Mouse (Mus musculus): ENCODE measurements around the gene Nop2. TPM values are rescaled to one million over a fixed set of nuclear protein-coding genes. Genes with fewer than 3 reads are reported as not detected.
A peak's percentile ranks its signal among the peaks of the same experiment; 100 is the strongest.

Gene Nop2
- polyA plus RNA-seq, 1 experiment from 2014 or later: 47.9 TPM

DNA sequence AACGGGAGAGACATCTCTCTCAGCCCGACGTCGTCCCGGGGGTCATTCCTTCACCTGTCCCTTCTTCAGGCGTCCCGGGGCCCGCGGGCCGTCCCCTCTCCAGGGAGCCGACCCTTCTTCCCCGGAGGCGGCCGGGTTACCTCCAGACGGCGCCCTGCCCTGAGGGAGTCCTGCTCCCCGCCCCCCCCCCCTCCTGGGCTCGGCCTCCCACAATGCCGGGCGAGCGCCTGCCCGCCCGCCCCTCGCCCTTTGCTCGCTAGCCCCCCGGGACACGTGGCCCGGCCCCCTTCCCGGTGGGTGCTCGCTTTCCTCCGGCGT lies 35.5 kb upstream of the Nop2 start:
- no peak for ATAC-seq (ENCODE audit: low FRiP score)
- Histone ChIP-seq H3K4me2 (peak overlapping the region; percentile 89), H3K27ac (peak overlapping the region; percentile 96), H3K4me1 (replicated peaks) (peaks cover 34% of the 10 kb centered on the region), H3K9ac (peak overlapping the region; percentile 97), H3K27me3 (no peaks in the 10 kb centered on the region), H3K9me3 (no peaks in the 10 kb centered on the region), H3K4me3 (peak overlapping the region; percentile 98), H3K36me3 (peaks cover 30% of the 10 kb centered on the region)
- 0% methylated on average over 15 of the region's 32 CpGs for WGBS

DNA sequence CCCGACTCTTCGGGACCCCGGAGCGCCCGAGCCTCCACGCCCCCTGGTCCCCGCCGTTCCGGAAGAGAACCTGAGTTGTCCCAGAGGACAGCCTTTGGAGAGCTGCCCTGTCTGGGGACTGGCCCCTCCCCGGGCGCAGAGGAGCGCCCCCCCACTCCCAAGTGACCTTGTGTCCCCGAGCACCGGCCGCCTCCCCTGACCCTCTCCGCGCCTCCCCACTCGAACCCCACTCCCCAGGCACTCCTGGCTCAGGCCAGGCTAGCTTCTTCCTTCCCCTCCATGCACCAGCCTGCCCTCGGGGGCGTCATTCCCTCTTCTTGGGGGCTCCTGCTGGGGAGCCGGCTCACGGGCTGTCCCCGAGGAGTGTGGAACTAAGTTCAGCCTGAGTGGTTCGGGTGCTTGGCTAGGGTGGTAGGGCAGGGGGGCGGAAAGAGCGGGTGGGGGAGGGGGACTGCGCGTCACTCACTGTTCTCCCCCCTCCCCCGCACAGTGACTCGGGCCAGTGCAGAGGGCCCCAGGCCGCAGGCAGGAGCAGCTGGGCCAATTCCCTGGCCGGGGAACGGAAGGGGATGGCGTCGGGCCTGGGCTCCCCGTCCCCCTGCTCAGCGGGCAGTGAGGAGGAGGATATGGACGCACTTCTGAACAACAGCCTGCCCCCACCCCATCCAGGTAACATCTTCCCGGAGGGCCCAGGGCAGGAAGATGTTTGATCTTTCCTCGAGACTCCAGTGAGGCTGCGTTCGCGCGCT lies 34.9 kb upstream of the Nop2 start:
- peak overlapping the region; percentile 97 for H3K9ac ChIP-seq
- no peaks in the 10 kb centered on the region for H3K27me3 ChIP-seq
- peak; percentile 41 for ATAC-seq (ENCODE audit: low FRiP score)
- H3K36me3 ChIP-seq: peaks cover 36% of the 10 kb centered on the region
- H3K9me3 ChIP-seq: no peaks in the 10 kb centered on the region
- H3K27ac ChIP-seq: peak overlapping the region; percentile 96
- peak overlapping the region; percentile 89 for H3K4me2 ChIP-seq
- H3K4me1 ChIP-seq (replicated peaks): peaks cover 34% of the 10 kb centered on the region
- WGBS: under 1% methylated on average over 36 of the region's 44 CpGs
- H3K4me3 ChIP-seq: peak overlapping the region; percentile 98

DNA sequence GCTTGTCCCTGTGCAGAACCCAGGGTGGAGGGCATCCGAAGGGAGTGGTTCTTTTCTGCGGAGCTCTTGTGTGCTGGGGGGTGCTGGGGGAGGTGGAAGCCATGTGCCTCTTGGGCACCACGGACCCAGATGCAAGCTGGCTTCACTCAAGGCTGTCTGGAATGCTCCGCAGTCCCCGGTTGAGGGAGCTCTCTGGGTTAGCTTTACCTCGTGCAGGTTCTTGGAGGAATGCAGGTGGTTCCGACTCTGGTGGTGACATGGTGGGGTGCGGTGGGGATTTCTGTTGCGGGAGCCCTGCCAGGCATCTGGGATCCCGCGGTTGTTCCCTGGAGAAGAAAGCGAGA lies 34.4 kb upstream of the Nop2 start:
- Histone ChIP-seq H3K27ac (peak overlapping the region; percentile 96), H3K9me3 (no peaks in the 10 kb centered on the region), H3K4me2 (peak overlapping the region; percentile 89), H3K27me3 (no peaks in the 10 kb centered on the region), H3K36me3 (peaks cover 41% of the 10 kb centered on the region), H3K4me3 (peak overlapping the region; percentile 98), H3K4me1 (replicated peaks) (peaks cover 34% of the 10 kb centered on the region), H3K9ac (peak overlapping the region; percentile 97)
- ATAC-seq (ENCODE audit: low FRiP score): peak; percentile 8
- WGBS: 0% methylated on average over 12 of the region's 12 CpGs

DNA sequence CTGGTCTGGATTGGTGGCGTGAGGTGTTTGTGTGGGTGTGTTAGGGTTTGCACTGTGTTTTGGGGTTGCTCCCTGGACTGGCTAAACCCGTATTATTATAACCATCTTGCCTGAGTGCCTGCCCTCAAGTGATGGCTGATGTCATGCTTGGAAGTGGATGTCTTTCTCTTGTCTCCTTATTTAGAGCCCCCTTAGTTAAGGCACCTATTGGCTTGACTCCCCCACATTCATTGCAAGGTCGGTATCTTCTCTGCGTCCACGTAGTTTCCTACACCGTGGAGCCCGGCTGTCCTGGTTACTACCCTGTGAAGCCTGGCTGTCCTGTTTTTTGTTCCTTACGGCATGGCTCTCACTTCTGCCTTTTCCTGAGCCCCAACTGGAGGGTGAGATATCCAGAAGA lies 33.8 kb upstream of the Nop2 start:
- H3K4me3 ChIP-seq: peak overlapping the region; percentile 98
- no peaks in the 10 kb centered on the region for H3K9me3 ChIP-seq
- no peaks in the 10 kb centered on the region for H3K27me3 ChIP-seq
- H3K4me1 ChIP-seq (replicated peaks): peaks cover 34% of the 10 kb centered on the region
- H3K9ac ChIP-seq: peak overlapping the region; percentile 97
- H3K4me2 ChIP-seq: peak overlapping the region; percentile 89
- peaks cover 47% of the 10 kb centered on the region for H3K36me3 ChIP-seq
- ATAC-seq (ENCODE audit: low FRiP score): no peak
- 50% methylated on average over 8 of the region's 8 CpGs for WGBS
- peak overlapping the region; percentile 96; the same call in 1 of the 2 replicates for H3K27ac ChIP-seq

DNA sequence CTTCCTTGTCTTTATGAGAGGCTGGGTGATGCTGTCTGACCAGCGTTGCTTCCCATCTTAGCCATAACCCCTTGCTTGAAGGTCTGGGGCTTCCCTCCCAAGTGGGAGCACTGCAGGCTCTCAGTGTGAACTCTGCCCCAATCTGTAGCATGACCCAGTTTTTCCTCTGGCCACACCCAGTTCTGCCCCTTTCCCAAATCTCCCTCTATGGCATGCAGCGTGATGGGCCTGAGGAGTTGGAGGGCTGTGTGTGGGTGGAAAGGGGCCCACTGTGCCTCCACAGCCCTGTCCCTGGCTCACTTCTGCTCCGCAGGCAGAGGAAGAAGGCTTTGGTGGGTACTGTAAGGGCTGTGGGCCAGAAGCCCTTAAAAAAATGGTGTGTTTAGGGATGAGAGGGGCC lies 33.2 kb upstream of the Nop2 start:
- no peak for ATAC-seq (ENCODE audit: low FRiP score)
- peak overlapping the region; percentile 97 for H3K9ac ChIP-seq
- no peaks in the 10 kb centered on the region for H3K27me3 ChIP-seq
- 52% methylated on average over 3 of the region's 3 CpGs for WGBS
- H3K4me2 ChIP-seq: peak overlapping the region; percentile 89
- peaks cover 52% of the 10 kb centered on the region for H3K36me3 ChIP-seq
- H3K4me1 ChIP-seq (replicated peaks): peaks cover 34% of the 10 kb centered on the region
- no peaks in the 10 kb centered on the region for H3K9me3 ChIP-seq
- H3K27ac ChIP-seq: peak overlapping the region; percentile 88
- peak overlapping the region; percentile 98 for H3K4me3 ChIP-seq

DNA sequence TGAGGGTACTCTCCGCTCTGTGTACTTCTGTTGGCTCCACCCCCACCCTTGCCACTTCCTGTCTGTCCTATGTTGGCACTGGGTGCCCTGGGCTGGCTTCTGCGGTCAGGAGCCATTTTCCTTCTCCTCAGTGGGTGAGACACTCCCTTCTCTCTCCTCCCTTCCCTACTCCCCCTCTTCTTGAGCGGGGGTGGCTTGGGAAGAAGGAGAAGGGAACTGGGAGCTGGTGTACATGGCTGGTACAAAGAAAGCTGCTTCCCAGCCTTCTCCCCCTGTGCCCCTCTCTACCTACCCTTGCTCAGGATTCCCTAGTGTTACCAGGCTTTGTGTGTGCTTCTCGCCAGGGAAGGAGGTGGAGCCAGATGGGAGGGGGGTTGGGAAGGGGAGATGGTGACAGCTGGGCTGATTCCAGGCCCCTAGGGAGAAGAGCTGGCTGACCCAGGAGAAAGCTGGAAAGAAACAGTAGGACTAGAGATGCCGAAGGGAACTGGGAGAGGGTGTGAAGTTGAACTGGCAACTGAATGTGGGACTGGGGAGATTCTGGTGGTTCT lies 32.2 kb upstream of the Nop2 start:
- Histone ChIP-seq H3K4me1 (replicated peaks) (peaks cover 34% of the 10 kb centered on the region), H3K27ac (peak overlapping the region; percentile 88), H3K9me3 (no peaks in the 10 kb centered on the region), H3K36me3 (peaks cover 61% of the 10 kb centered on the region), H3K27me3 (no peaks in the 10 kb centered on the region), H3K4me3 (peak overlapping the region; percentile 98), H3K4me2 (peak overlapping the region; percentile 89), H3K9ac (peak overlapping the region; percentile 97)
- ATAC-seq (ENCODE audit: low FRiP score): no peak
- 34% methylated on average over 5 of the region's 5 CpGs for WGBS

DNA sequence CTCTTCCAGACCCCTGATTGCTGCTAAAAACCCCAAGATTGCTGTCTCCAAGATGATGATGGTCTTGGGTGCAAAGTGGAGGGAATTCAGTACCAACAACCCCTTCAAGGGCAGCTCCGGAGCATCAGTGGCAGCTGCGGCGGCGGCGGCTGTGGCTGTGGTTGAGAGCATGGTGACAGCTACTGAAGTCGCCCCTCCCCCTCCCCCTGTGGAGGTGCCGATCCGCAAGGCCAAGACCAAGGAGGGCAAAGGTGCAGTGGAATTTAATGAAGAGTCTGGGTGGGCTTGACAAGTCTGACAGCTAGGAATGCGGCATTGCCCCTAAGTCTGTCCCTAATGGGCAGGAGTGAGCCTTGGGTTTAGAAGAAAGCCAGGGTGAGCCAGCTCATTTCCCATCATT lies 30.3 kb upstream of the Nop2 start:
- Histone ChIP-seq H3K27me3 (no peaks in the 10 kb centered on the region), H3K36me3 (peaks cover 81% of the 10 kb centered on the region), H3K9ac (no peak overlapping the region), H3K4me2 (no peak overlapping the region), H3K9me3 (no peaks in the 10 kb centered on the region), H3K27ac (no peak overlapping the region), H3K4me1 (replicated peaks) (peaks cover 34% of the 10 kb centered on the region), H3K4me3 (no peak overlapping the region)
- ATAC-seq (ENCODE audit: low FRiP score): no peak
- WGBS: 84% methylated on average over 9 of the region's 9 CpGs

DNA sequence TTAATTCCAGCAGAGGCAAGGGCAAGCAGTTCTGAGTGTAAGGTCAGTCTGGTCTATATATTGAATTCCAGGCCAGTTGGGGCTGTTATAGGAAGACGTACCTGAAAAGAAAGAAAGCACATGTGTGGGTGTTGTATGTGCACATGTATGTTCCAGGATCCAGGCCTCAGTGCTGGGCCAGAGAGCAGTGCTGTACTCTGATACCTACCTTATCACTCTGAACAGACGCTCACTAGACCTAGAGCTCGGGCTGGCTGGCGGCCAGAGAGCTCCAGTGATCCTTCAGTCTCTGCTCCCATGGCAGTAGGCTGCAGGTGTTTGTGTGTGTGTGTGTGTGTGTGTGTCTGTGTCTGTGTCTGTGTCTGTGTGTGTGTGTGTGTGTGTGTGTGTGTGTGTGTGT lies 27.5 kb upstream of the Nop2 start:
- Histone ChIP-seq H3K4me1 (replicated peaks) (peaks cover 15% of the 10 kb centered on the region), H3K36me3 (peaks cover 98% of the 10 kb centered on the region), H3K9ac (no peak overlapping the region), H3K4me2 (no peak overlapping the region), H3K9me3 (no peaks in the 10 kb centered on the region), H3K4me3 (no peak overlapping the region), H3K27ac (no peak overlapping the region), H3K27me3 (no peaks in the 10 kb centered on the region)
- WGBS: 96% methylated on average over 4 of the region's 4 CpGs
- ATAC-seq (ENCODE audit: low FRiP score): no peak

DNA sequence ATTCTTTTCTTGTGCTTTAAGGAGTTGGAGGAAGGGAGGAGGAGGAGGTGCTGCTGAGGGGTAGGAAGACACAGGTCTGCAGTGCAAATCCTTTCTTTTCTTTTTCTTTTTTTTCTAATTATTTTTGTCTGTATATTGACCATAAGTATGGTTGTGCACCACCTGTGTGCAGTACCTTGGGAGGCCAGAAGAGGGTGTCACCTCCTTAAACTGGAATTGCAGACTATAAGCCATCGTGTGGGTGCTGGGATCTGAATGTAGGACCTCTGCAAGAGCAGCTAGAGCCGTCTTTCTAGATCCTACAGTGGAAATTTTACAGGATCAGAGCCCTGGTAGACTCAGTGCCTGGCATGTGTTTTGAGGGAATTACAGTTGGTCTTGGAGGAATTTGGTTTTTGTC lies 24.0 kb upstream of the Nop2 start:
- no peaks in the 10 kb centered on the region for H3K9me3 ChIP-seq
- no peak overlapping the region for H3K27ac ChIP-seq
- no peaks in the 10 kb centered on the region for H3K27me3 ChIP-seq
- no peak overlapping the region for H3K9ac ChIP-seq
- ATAC-seq (ENCODE audit: low FRiP score): no peak
- no peaks in the 10 kb centered on the region for H3K4me1 ChIP-seq (replicated peaks)
- H3K4me2 ChIP-seq: no peak overlapping the region
- no peak overlapping the region for H3K4me3 ChIP-seq
- H3K36me3 ChIP-seq: peaks cover 98% of the 10 kb centered on the region
- WGBS: 95% methylated on average over 2 of the region's 2 CpGs

DNA sequence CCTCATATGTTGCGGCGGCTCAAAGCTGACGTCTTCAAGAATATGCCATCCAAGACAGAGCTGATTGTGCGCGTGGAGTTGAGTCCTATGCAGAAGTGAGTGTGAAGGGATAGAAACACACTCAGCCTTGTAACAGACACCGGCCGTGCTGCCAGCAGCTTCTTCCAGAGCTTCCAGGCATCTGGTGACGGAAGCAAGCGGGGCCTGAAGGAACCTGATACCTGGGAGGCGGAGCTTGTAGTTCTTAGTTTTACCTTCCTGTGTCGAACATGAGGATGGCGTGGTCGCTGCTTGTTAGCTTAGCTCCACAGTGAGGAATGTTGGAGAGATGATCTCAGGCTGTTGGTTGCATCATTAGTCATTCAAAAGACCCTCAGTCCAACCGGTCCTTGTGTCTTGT lies 22.3 kb upstream of the Nop2 start:
- H3K4me2 ChIP-seq: no peak overlapping the region
- peaks cover 100% of the 10 kb centered on the region for H3K36me3 ChIP-seq
- H3K9ac ChIP-seq: no peak overlapping the region
- H3K4me3 ChIP-seq: no peak overlapping the region
- 91% methylated on average over 14 of the region's 14 CpGs for WGBS
- H3K27ac ChIP-seq: no peak overlapping the region
- H3K27me3 ChIP-seq: no peaks in the 10 kb centered on the region
- H3K9me3 ChIP-seq: no peaks in the 10 kb centered on the region
- no peak for ATAC-seq (ENCODE audit: low FRiP score)
- H3K4me1 ChIP-seq (replicated peaks): no peaks in the 10 kb centered on the region

DNA sequence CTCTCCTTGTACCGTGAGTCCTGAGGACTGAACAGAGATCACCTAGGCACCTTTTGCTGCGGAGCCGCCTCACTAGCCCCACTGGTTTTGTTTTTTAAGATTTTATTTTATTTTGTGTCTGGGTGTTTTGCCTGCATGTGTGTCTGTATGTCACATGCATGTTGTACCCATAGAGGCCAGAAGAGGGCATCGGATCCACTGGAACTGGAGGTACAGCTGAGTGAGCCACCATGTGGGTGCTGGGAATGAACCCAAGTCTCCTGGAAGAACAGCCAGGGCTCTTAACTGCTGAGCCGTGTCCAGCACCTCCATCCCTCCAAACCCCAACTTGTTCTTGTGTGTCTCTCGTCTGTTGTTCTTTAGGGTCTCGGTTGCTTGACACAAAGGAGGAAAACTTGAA lies 20.8 kb upstream of the Nop2 start:
- 94% methylated on average over 7 of the region's 7 CpGs for WGBS

DNA sequence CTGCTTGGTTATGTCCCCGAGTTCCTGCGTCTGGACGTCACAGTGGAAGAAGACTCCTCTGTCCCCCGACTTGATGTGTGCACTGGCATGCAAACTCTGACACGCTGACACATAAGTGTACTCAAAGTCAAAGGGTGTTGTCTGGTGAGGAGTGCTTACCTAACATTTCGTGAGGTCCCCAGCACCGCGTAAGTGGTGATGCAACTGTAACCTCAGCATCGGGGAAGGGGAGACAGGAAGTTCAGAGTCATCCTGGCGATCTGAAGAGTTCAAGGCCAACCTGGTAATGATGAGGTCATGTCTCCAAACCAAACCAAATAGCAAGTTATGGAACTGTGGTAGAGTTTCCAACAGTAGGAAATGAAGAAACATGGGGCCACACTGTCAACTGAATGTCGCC lies 19.2 kb upstream of the Nop2 start:
- Histone ChIP-seq H3K4me3 (no peak overlapping the region), H3K9ac (no peak overlapping the region), H3K4me2 (no peak overlapping the region), H3K4me1 (replicated peaks) (no peaks in the 10 kb centered on the region), H3K27me3 (no peaks in the 10 kb centered on the region), H3K36me3 (peaks cover 97% of the 10 kb centered on the region), H3K9me3 (no peaks in the 10 kb centered on the region), H3K27ac (no peak overlapping the region)
- WGBS: 95% methylated on average over 11 of the region's 11 CpGs
- ATAC-seq (ENCODE audit: low FRiP score): no peak

More for the DNA sequence above, 20.8 kb upstream of the Nop2 start:
- H3K4me2 ChIP-seq: no peak overlapping the region
- no peak overlapping the region for H3K27ac ChIP-seq
- no peak overlapping the region for H3K4me3 ChIP-seq
- peaks cover 97% of the 10 kb centered on the region for H3K36me3 ChIP-seq
- H3K4me1 ChIP-seq (replicated peaks): no peaks in the 10 kb centered on the region
- no peaks in the 10 kb centered on the region for H3K27me3 ChIP-seq
- no peak overlapping the region for H3K9ac ChIP-seq
- ATAC-seq (ENCODE audit: low FRiP score): no peak
- H3K9me3 ChIP-seq: no peaks in the 10 kb centered on the region

DNA sequence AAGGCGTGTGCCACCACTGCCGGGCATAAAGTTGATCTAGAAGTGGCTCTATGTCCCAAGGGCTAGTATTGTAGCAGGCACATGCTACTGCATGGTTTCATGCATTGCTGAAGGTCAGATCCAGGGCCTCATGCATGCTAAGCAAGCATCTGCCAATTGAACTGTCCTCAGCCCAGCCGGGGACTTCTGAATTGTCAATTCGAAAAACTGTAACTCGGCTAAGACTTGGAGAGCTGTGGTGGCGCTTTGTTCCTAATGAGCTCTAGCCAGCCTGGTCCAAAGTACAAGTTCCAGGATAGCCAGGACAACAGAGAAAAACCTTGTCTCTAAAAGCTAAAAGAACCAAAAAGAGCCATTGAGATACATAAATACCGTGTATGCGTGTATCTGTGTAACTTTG lies 12.3 kb upstream of the Nop2 start:
- H3K9ac ChIP-seq: no peak overlapping the region
- H3K4me3 ChIP-seq: no peak overlapping the region
- no peaks in the 10 kb centered on the region for H3K4me1 ChIP-seq (replicated peaks)
- no peak overlapping the region for H3K4me2 ChIP-seq
- H3K27ac ChIP-seq: no peak overlapping the region
- no peaks in the 10 kb centered on the region for H3K9me3 ChIP-seq
- 95% methylated on average over 8 of the region's 8 CpGs for WGBS
- no peak for ATAC-seq (ENCODE audit: low FRiP score)
- H3K36me3 ChIP-seq: peaks cover 95% of the 10 kb centered on the region
- no peaks in the 10 kb centered on the region for H3K27me3 ChIP-seq
